Mouse (Mus musculus): ENCODE measurements around the gene Sik3. TPM values are rescaled to one million over a fixed set of nuclear protein-coding genes. Genes with fewer than 3 reads are reported as not detected.

The Sik3 gene
- total and polyA plus RNA-seq, 2 experiments from 2014 or later = 12.5 to 38.4 TPM

DNA sequence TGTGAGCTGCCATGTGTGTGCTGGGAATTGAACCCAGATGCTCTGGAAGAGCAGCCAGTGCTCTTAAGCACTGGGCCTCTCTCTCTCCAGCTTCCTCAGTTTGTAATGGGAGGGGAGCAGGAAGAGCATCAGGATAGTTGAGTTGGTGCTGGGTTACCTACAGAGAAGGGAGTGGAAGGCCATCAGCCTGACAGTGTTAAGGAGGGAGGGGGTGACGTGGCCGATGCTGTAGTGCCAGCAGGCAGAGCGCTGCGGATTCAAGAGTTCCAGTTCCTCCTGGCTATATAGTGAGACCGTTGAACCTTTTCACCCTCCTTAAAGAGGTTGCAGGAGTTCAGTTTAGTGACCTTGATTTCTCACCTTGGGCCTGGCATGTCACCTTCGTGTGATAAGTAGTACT lies 18.3 kb downstream of the Sik3 start:
- TF ChIP-seq CTCF (IDR thresholded peaks at IDR 0.05) = no peak
- Histone ChIP-seq H3K9ac (replicated peaks; ENCODE audit: low read length, poor library complexity, severe bottlenecking) (no peak overlapping the region), H3K9me3 (ENCODE audit: low read length) (no peaks in the 10 kb centered on the region), H3K4me1 (ENCODE audit: insufficient read depth, low read length) (peaks cover 4% of the 10 kb centered on the region; the same call in 1 of the 2 replicates), H3K4me3 (ENCODE audit: low read depth, low read length) (no peak overlapping the region), H3K27me3 (ENCODE audit: insufficient read depth, low read length) (no peaks in the 10 kb centered on the region), H3K27ac (ENCODE audit: low read depth, low read length) (no peak overlapping the region), H3K4me2 (ENCODE audit: low read depth, low read length, poor library complexity, severe bottlenecking) (no peak overlapping the region), H3K36me3 (ENCODE audit: insufficient read depth, low read length) (no peaks in the 10 kb centered on the region)
- DNase-seq (ENCODE audit: low spot score) (no peak), ATAC-seq (ENCODE audit: low FRiP score) (no peak)
- 88% methylated on average over 6 of the region's 6 CpGs for WGBS

DNA sequence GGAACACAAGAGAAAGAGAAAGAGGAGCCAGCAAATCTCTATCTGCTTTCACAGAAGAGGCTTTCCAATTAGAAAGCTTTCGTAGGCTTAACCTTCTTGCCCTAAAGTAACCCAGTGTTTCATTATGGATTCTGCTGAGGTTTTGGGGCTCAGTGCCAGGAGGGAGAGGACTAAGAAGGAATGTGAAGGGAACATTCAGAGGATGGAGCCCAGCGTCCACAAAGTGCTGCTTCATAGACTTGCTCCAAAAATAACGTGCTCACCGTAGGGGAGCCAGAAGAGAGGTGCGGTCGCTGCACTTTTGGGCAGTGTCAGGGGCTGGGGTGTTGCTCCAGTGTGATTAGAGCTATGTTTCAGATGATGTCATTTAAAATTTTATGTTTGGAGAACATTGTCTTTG lies 19.6 kb downstream of the Sik3 start:
- Histone ChIP-seq H3K4me2 (ENCODE audit: low read depth, low read length, poor library complexity, severe bottlenecking) (no peak overlapping the region), H3K27me3 (ENCODE audit: insufficient read depth, low read length) (no peaks in the 10 kb centered on the region), H3K4me3 (ENCODE audit: low read depth, low read length) (no peak overlapping the region), H3K4me1 (ENCODE audit: insufficient read depth, low read length) (0 out of 2 replicates have a peak, but pooled peaks cover 2% of the 10 kb centered on the region), H3K27ac (ENCODE audit: low read depth, low read length) (no peak overlapping the region), H3K9ac (replicated peaks; ENCODE audit: low read length, poor library complexity, severe bottlenecking) (no peak overlapping the region), H3K9me3 (ENCODE audit: low read length) (no peaks in the 10 kb centered on the region), H3K36me3 (ENCODE audit: insufficient read depth, low read length) (no peaks in the 10 kb centered on the region)
- 64% methylated on average over 6 of the region's 6 CpGs for WGBS
- no peak for TF ChIP-seq CTCF (IDR thresholded peaks at IDR 0.05)
- DNase-seq (ENCODE audit: low spot score) (peak; percentile 44), ATAC-seq (ENCODE audit: low FRiP score) (no peak)

DNA sequence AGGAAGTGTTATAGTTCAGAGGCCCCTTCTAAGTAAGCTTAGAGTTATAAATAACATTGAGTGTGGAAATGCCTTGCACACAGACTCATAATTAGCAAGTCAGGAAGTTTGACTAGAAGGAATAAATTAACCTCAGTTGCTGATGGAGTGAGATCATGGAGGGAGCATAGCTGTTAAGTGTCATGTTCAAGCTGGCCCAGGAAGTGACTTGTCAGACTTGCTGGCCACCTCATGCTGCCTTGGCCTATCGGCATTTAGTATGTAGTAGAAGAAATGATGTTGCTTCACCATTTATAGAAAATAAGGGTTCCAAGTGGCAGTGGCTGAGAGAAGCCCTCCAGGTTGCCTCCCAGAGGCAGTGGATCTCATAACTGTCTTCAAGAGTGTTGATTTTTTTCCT lies 20.4 kb downstream of the Sik3 start:
- Histone ChIP-seq H3K9me3 (ENCODE audit: low read length) (no peaks in the 10 kb centered on the region), H3K4me1 (ENCODE audit: insufficient read depth, low read length) (0 out of 2 replicates have a peak, but pooled peaks cover 2% of the 10 kb centered on the region), H3K4me3 (ENCODE audit: low read depth, low read length) (no peak overlapping the region), H3K27ac (ENCODE audit: low read depth, low read length) (no peak overlapping the region), H3K27me3 (ENCODE audit: insufficient read depth, low read length) (no peaks in the 10 kb centered on the region), H3K4me2 (ENCODE audit: low read depth, low read length, poor library complexity, severe bottlenecking) (no peak overlapping the region), H3K36me3 (ENCODE audit: insufficient read depth, low read length) (no peaks in the 10 kb centered on the region), H3K9ac (replicated peaks; ENCODE audit: low read length, poor library complexity, severe bottlenecking) (no peak overlapping the region)
- no peak for TF ChIP-seq CTCF (IDR thresholded peaks at IDR 0.05)
- 100% methylated on average over 1 of the region's 1 CpGs for WGBS
- no peak for ATAC-seq (ENCODE audit: low FRiP score)
- no peak for DNase-seq (ENCODE audit: low spot score)

DNA sequence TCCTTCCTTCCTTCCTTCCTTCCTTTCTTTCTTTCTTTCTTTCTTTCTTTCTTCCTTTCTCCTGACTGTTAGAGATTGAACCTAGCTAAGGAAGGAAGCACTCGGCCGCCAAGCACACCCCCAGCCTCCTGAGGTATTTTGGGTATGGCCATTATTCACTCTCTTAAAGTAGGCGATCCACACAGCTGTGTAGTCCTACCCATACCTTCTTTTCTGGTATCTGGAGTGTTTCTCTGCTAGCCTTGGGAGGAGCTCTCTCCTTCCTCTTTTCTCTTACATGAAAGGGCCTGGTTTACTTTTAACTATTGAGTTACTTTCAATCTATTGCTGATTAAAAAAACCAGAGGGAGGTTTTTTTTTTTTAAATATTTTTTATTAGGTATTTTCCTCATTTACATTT lies 21.2 kb downstream of the Sik3 start:
- no peaks in the 10 kb centered on the region for H3K27me3 ChIP-seq (ENCODE audit: insufficient read depth, low read length)
- no peak for TF ChIP-seq CTCF (IDR thresholded peaks at IDR 0.05)
- H3K4me3 ChIP-seq (ENCODE audit: low read depth, low read length) = no peak overlapping the region
- no peaks in the 10 kb centered on the region for H3K36me3 ChIP-seq (ENCODE audit: insufficient read depth, low read length)
- no peak overlapping the region for H3K4me2 ChIP-seq (ENCODE audit: low read depth, low read length, poor library complexity, severe bottlenecking)
- no peak for DNase-seq (ENCODE audit: low spot score)
- no peak for ATAC-seq (ENCODE audit: low FRiP score)
- no peak overlapping the region for H3K9ac ChIP-seq (replicated peaks; ENCODE audit: low read length, poor library complexity, severe bottlenecking)
- H3K9me3 ChIP-seq (ENCODE audit: low read length) = no peaks in the 10 kb centered on the region
- 84% methylated on average over 3 of the region's 3 CpGs for WGBS
- H3K4me1 ChIP-seq (ENCODE audit: insufficient read depth, low read length) = 0 out of 2 replicates have a peak, but pooled peaks cover 2% of the 10 kb centered on the region
- no peak overlapping the region for H3K27ac ChIP-seq (ENCODE audit: low read depth, low read length)

DNA sequence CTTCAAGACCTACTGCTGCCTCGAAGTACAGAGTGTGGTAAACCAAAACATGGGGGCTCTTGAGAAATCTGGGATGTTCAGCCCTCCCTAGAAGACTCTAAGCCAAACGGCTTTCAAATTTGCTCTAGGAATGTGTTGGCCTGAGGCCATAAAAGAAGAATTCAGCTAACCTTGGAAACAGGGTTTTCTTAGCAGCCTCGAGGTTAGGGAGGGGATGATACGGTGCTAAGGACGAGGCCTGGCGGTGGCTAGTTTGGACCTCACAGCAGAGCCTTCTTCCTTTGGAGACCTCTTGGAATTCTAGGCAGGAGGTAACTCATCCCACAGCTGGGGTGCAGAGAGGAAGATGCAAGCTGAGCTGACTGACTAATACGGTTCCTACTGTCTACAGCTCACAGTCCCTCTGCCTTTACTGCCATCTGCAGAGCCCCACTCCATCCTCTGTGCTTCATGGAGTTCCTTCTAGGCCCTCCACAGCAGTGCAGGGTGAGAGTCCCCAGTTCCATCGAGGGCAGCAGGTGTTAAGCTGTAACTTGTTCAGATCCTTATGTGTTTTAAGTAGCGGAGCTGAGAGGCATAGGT lies 22.8 kb downstream of the Sik3 start:
- H3K27ac ChIP-seq (ENCODE audit: low read depth, low read length) = no peak overlapping the region
- no peaks in the 10 kb centered on the region for H3K36me3 ChIP-seq (ENCODE audit: insufficient read depth, low read length)
- H3K27me3 ChIP-seq (ENCODE audit: insufficient read depth, low read length) = no peaks in the 10 kb centered on the region
- 64% methylated on average over 9 of the region's 9 CpGs for WGBS
- no peak overlapping the region for H3K9ac ChIP-seq (replicated peaks; ENCODE audit: low read length, poor library complexity, severe bottlenecking)
- no peak for ATAC-seq (ENCODE audit: low FRiP score)
- 0 out of 2 replicates have a peak, but pooled peaks cover 2% of the 10 kb centered on the region for H3K4me1 ChIP-seq (ENCODE audit: insufficient read depth, low read length)
- H3K4me3 ChIP-seq (ENCODE audit: low read depth, low read length) = no peak overlapping the region
- no peak for TF ChIP-seq CTCF (IDR thresholded peaks at IDR 0.05)
- H3K9me3 ChIP-seq (ENCODE audit: low read length) = no peaks in the 10 kb centered on the region
- no peak for DNase-seq (ENCODE audit: low spot score)
- H3K4me2 ChIP-seq (ENCODE audit: low read depth, low read length, poor library complexity, severe bottlenecking) = no peak overlapping the region

DNA sequence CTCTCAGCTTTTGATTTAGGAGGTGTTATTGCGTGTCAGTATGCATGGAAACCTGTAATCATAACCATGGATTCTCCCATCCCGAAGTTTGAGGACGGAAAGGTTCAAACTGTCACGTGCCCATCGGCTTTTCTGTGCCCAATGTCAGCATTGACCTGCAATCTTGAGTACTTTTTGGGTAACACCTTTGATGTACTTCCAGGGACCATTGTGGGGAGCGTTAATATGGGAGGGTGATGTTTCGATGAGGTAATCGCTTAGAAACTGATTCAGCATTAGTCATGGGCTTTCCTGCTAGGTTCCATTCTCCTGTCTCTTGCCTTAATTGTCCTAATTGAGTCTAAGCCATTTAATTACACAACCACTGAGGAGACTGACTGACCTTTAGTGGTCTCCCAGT lies 24.3 kb downstream of the Sik3 start:
- H3K9ac ChIP-seq (replicated peaks; ENCODE audit: low read length, poor library complexity, severe bottlenecking) = no peak overlapping the region
- H3K36me3 ChIP-seq (ENCODE audit: insufficient read depth, low read length) = no peaks in the 10 kb centered on the region
- no peak overlapping the region for H3K27ac ChIP-seq (ENCODE audit: low read depth, low read length)
- DNase-seq (ENCODE audit: low spot score) (no peak), ATAC-seq (ENCODE audit: low FRiP score) (no peak)
- no peak overlapping the region for H3K4me2 ChIP-seq (ENCODE audit: low read depth, low read length, poor library complexity, severe bottlenecking)
- WGBS = over 99% methylated on average over 8 of the region's 8 CpGs
- H3K4me1 ChIP-seq (ENCODE audit: insufficient read depth, low read length) = 0 out of 2 replicates have a peak, but pooled peaks cover 2% of the 10 kb centered on the region
- no peak overlapping the region for H3K4me3 ChIP-seq (ENCODE audit: low read depth, low read length)
- H3K27me3 ChIP-seq (ENCODE audit: insufficient read depth, low read length) = no peaks in the 10 kb centered on the region
- H3K9me3 ChIP-seq (ENCODE audit: low read length) = no peaks in the 10 kb centered on the region
- no peak for TF ChIP-seq CTCF (IDR thresholded peaks at IDR 0.05)
